Mouse (Mus musculus): ENCODE measurements around the gene Olfr1312.

GRCm38 (mm10) chr2:112014900-112015299, 35.1 kb downstream of the Olfr1312 start:
- TF ChIP-seq GATA1 (IDR thresholded peaks at IDR 0.05; ENCODE audit: borderline replicate concordance, low read length), result no peak
- TF ChIP-seq FLI1 (IDR thresholded peaks at IDR 0.05; ENCODE audit: low read length), result no peak
